Mouse (Mus musculus) cortical plate, adult 2 months (tissue): ENCODE measurements around the gene Fam214b.

Source experiments
- CTCF ChIP-seq: fragments of 200-500 bp; IDR thresholded peaks from 2 replicates; pipeline ENCODE4 v1.5.1; 2011; ENCODE audit warnings: mild to moderate bottlenecking, control low read depth, low read length; ENCODE audit not compliant: insufficient read depth; ENCODE audit errors: extremely low read depth
- POLR2A ChIP-seq: fragments of 200-500 bp; IDR thresholded peaks from 2 replicates; pipeline ENCODE4 v1.6.1; 2011; ENCODE audit warnings: mild to moderate bottlenecking, low read length, control low read depth; ENCODE audit not compliant: insufficient read depth; ENCODE audit errors: extremely low read depth

DNA sequence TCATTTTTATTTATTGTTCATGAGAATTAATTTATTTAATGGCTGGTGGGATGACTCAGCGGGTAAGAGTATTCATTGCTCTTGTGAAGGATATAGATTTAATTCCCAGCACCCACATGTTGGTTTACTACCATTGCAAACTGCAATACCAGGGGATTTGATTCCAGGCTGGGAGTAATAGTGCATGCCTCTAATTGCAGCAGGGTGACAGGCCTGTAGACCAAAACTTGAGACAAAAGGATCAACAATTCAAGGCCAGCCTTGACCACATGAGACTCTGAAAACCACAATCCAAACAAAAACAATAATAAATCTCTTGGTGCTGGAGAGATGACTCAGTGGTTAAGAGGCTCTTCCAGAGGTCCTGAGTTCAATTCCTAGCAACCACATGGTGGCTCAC is 33.9 kb downstream of the Fam214b start:
- TF ChIP-seq POLR2A, result no peak
- TF ChIP-seq CTCF, result no peak
